Mouse (Mus musculus): ENCODE measurements around the gene Tbc1d10c.

DNA sequence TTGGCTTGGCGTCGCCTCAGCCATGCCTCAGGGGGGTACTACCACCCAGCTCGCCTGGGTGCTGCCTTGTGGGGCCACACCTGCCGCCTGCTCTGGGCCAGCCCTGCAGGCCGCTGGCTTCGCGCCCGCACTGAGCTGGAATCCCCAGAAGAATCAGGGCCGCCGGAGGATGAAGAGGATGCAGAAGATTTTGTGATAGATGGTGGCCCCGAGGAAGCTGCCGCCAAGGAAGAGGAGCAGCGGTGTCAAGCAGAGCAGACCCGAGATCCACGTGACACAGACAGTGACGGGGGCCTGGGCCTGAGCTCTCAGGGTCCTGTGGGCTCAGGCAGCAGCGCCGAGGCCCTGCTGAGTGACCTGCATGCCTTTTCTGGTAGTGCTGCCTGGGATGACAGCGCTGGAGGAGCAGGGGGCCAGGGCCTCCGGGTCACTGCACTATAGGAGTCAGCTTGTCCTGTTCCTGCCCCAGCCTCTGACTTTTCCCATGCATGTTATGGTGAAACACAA is 35.0 kb downstream of the Tbc1d10c start:
- no peak for TF ChIP-seq CTCF (IDR thresholded peaks at IDR 0.05; ENCODE audit: extremely low read depth, insufficient read depth, low read length)
- no peak for TF ChIP-seq POLR2A (IDR thresholded peaks at IDR 0.05; ENCODE audit: extremely low read depth, insufficient read depth, low read length)

Measured in cortical plate, adult 2 months (tissue).